12 mouse cellular contexts compared by ENCODE assay signal in genomic region chr11:47524845-47525244, GRCm38 (mm10).
"Had no signal": no experiment of that assay in that cellular context is flagged by ENCODE, and none has a peak within 500 bp of the region (broad histone marks: within the 10 kb centered on the region; RNA-seq: fewer than 3 reads in every experiment).

No protein-coding gene starts in this region.

- ATAC-seq: intestine, embryonic 16.5 days had no signal

- H3K27me3 ChIP-seq: limb, embryonic 13.5 days; neural tube, embryonic 13.5 days had no signal

- H3K36me3 ChIP-seq: limb, embryonic 13.5 days; neural tube, embryonic 13.5 days had no signal

- DNase-seq: kidney, adult 2 months; kidney, postnatal 36 days; left cerebral cortex, postnatal 4 days; lung, adult 18-20 months; right cerebral cortex, postnatal 4 days; spleen, adult 18-20 months; thymus, adult 18-20 months; thymus, postnatal 14 days had no signal

- H3K9me3 ChIP-seq: limb, embryonic 13.5 days; neural tube, embryonic 13.5 days had no signal

- H3K27ac ChIP-seq: limb, embryonic 13.5 days; liver, embryonic 14.5 days; neural tube, embryonic 13.5 days had no signal

- H3K4me3 ChIP-seq: limb, embryonic 13.5 days; neural tube, embryonic 13.5 days had no signal

- H3K4me1 ChIP-seq: limb, embryonic 13.5 days; neural tube, embryonic 13.5 days had no signal

- H3K9ac ChIP-seq: limb, embryonic 13.5 days; liver, embryonic 14.5 days; neural tube, embryonic 13.5 days had no signal

- H3K4me2 ChIP-seq: limb, embryonic 13.5 days; neural tube, embryonic 13.5 days had no signal
